Mouse (Mus musculus): ENCODE measurements at regions not wholly inside any gene's neighbourhood (a gene's known extent, or its start where the extent isn't known, plus 50 kb on each side); places are given as distances from the start of the nearest gene placed in this dataset.
"Not testable (repeated sequence)": the region's sequence is repeated elsewhere in the genome, so short reads cannot be mapped to it uniquely, and the experiment has no call there.

DNA sequence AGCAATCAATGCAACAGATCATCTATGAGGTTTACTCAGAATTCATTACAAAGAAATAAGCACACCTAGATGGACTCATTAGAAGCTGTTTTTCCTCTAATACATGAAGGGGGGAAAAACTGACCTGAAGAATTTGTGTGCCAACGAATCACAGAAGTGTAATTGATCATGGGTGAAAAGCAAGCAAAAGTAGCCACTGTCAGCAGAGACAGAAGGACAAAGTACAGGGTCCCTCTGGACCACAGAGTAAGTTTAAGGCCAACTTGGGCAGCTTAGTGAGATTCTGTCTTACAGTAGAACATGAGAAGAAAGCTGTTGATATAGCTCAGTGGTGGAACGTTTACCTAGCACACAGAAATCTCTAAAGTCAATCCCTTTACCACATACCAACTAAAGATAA is 523.7 kb downstream of the Synb start:
- no peak for ATAC-seq (ENCODE audit: low read depth)
- Histone ChIP-seq H3K4me1 (replicated peaks) (no peaks in the 10 kb centered on the region), H3K9ac (no peak overlapping the region), H3K4me2 (no peak overlapping the region), H3K4me3 (no peak overlapping the region), H3K36me3 (no peaks in the 10 kb centered on the region), H3K27me3 (no peaks in the 10 kb centered on the region), H3K27ac (replicated peaks) (no peak overlapping the region), H3K9me3 (no peaks in the 10 kb centered on the region)
- WGBS = 80% methylated on average over 2 of the region's 2 CpGs

DNA sequence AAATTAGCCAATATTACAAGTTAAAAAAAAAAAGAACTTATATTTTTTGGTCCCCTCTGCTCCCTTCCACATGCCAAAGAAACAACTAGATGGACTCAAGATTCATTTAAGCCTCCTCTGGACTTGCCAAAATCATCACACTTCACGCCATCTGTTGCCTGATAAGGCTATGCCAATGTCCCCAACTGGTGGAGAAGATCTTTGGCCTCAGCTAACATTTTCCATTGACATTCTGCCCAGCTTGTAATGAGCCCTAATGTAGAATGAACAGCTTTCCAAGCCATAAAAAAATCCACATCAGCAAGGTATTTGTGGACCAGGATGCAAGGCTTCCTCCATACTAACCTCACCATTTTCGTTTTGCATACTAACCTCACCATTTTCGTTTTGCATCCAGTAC is 531.2 kb downstream of the Synb start:
- no peak overlapping the region for H3K4me2 ChIP-seq
- no peaks in the 10 kb centered on the region for H3K36me3 ChIP-seq
- 73% methylated on average over 3 of the region's 3 CpGs for WGBS
- no peak for ATAC-seq (ENCODE audit: low read depth)
- H3K27ac ChIP-seq (replicated peaks) = no peak overlapping the region
- H3K9ac ChIP-seq = no peak overlapping the region
- no peaks in the 10 kb centered on the region for H3K9me3 ChIP-seq
- H3K4me1 ChIP-seq (replicated peaks) = no peaks in the 10 kb centered on the region
- no peaks in the 10 kb centered on the region for H3K27me3 ChIP-seq
- H3K4me3 ChIP-seq = no peak overlapping the region

DNA sequence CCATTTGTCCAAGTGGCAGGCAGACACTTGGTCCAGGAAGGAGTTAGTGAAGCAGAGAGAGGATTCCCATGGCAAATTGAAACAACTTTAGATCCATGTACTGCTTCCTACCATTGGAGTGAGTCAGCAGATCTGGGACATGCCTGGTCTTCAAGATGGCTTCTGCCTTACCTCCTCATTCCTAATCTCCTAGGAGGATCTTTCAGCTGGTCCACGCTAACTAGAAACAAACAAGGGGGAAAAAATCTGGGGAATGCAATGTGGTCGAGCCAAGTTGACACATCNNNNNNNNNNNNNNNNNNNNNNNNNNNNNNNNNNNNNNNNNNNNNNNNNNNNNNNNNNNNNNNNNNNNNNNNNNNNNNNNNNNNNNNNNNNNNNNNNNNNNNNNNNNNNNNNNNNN is 549.4 kb downstream of the Synb start:
- no peak for ATAC-seq (ENCODE audit: low read depth)
- Histone ChIP-seq H3K9me3 (no peaks in the 10 kb centered on the region), H3K9ac (no peak overlapping the region), H3K27me3 (no peaks in the 10 kb centered on the region), H3K4me1 (replicated peaks) (no peaks in the 10 kb centered on the region), H3K27ac (replicated peaks) (no peak overlapping the region), H3K36me3 (no peaks in the 10 kb centered on the region), H3K4me3 (no peak overlapping the region), H3K4me2 (no peak overlapping the region)
- 79% methylated on average over 2 of the region's 2 CpGs for WGBS

DNA sequence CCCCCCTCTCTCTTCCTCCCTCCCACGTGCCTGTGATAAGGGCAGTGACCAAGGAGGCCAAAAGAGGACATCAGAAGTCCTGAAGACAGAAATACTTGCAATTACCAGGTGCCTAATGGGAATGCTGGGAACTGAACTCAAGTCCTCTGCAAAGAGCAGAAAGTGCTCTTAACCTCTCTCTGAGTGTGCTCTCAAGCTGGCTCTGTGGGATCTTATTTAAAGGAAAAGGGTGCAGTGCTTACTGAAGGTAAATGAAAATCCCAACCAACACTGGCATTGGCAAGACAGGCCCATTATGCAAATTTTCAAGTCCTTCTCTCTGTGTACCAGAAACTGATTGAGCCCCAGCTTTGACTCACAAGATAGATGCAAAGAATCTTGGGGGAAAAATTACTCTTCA is 555.6 kb downstream of the Synb start:
- H3K9ac ChIP-seq = no peak overlapping the region
- no peaks in the 10 kb centered on the region for H3K4me1 ChIP-seq (replicated peaks)
- no peaks in the 10 kb centered on the region for H3K9me3 ChIP-seq
- no peaks in the 10 kb centered on the region for H3K27me3 ChIP-seq
- no peaks in the 10 kb centered on the region for H3K36me3 ChIP-seq
- no peak overlapping the region for H3K27ac ChIP-seq (replicated peaks)
- no CpG with 5 or more reads among the region's 1 CpGs for WGBS
- no peak for ATAC-seq (ENCODE audit: low read depth)
- no peak overlapping the region for H3K4me2 ChIP-seq
- H3K4me3 ChIP-seq = no peak overlapping the region

DNA sequence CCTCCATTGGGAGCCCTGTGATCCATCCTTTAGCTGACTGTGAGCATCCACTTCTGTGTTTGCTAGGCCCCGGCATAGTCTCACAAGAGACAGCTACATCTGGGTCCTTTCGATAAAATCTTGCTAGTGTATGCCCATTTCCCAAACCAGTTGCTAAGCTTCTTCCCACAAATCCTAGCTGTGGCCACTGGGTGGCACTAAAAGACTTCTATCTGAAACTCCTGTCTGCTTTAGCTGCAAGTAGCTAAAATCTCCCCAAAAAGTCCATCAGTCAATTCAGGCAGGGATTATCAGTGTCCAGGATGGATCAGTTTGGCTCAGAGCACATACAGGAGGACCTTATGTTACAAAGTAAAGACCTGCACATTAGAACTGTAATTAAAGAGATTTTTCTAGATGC is 558.3 kb downstream of the Synb start:
- ATAC-seq (ENCODE audit: low read depth); H3K27ac ChIP-seq (replicated peaks); H3K4me1 ChIP-seq (replicated peaks); H3K4me3 ChIP-seq; H3K4me2 ChIP-seq; H3K36me3 ChIP-seq; H3K9ac ChIP-seq; H3K9me3 ChIP-seq; H3K27me3 ChIP-seq: not testable (repeated sequence)
- WGBS = 51% methylated on average over 2 of the region's 2 CpGs

DNA sequence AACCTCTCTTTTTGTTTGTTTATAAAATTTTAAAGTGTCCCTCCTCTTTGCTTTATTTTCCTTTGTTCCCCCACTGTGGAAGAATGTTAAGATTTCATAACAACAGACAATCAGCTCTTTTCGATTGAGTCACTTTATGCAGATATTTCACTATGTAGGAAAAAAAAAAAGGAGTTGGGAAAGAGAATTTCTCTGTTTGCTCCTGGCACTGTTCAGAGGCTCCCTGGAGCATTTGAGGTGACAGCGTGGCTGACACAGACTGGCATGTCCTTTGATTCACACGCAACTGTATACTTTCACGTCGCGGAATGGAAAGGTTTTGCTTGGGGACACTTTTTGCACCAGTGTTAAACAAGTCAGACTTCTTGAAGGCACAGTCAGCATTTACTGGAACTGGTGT is 572.9 kb downstream of the Synb start:
- Histone ChIP-seq H3K27ac (replicated peaks) (no peak overlapping the region), H3K4me2 (no peak overlapping the region), H3K4me1 (replicated peaks) (no peaks in the 10 kb centered on the region), H3K9ac (no peak overlapping the region), H3K36me3 (no peaks in the 10 kb centered on the region), H3K4me3 (no peak overlapping the region), H3K27me3 (no peaks in the 10 kb centered on the region), H3K9me3 (no peaks in the 10 kb centered on the region)
- 69% methylated on average over 6 of the region's 6 CpGs for WGBS
- no peak for ATAC-seq (ENCODE audit: low read depth)

DNA sequence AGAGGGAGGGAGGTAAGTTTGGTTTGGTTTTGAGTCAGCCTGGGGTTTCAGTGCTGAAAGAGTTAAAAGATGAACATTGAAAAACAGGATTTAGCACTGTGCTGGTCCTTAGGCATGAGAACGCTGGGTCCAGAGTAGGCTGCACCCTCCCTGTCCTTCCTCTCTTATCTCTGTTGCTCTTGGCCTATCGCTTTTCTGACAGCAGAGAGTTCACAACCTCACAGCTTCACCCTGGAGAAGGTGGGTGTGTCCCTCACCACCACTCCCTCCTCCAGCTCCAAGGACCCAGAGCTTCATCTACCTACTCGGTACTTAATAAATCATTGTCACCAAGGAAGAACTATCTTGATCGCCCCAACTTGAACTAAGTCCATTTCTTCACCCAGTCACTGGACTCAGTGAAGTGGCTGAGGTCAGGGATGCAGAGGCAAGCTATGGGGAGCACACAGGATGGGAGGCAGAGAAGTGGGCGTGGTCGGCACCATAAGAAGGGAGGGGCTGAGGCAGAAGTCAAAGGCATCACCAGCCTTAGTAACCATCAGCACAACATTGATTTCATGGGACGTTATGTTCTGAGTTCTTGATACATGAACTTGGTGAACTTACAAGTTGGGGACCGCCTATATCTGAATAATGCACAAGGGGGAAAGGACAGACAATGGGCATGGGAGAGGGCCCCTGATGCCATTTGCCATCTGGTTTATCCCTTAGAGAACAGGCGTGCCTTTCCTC is 574.5 kb downstream of the Synb start:
- Histone ChIP-seq H3K4me3 (no peak overlapping the region), H3K4me1 (replicated peaks) (no peaks in the 10 kb centered on the region), H3K36me3 (no peaks in the 10 kb centered on the region), H3K27ac (replicated peaks) (no peak overlapping the region), H3K4me2 (no peak overlapping the region), H3K27me3 (no peaks in the 10 kb centered on the region), H3K9me3 (no peaks in the 10 kb centered on the region), H3K9ac (no peak overlapping the region)
- no peak for ATAC-seq (ENCODE audit: low read depth)
- WGBS = 82% methylated on average over 9 of the region's 9 CpGs

DNA sequence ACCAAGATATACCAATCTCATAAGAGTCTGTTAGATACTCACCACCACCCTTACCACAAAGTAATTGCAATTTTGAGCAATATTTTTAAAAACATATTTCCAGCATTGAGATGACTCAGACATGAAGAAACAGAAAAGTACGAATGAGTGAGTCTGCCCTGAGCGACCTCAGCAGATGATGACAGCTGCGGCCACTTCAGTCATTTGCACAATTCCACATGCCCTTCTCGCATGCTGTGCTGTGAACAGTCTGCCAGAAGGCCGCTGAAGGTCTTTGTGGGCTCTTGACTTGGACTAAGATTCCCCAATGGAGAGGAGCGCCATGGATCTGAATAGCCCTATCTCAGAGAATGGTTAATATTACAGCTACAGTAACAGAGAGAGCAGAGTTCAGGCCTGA is 575.3 kb downstream of the Synb start:
- no peak for ATAC-seq (ENCODE audit: low read depth)
- no peak overlapping the region for H3K27ac ChIP-seq (replicated peaks)
- H3K27me3 ChIP-seq = no peaks in the 10 kb centered on the region
- no peak overlapping the region for H3K9ac ChIP-seq
- 92% methylated on average over 6 of the region's 6 CpGs for WGBS
- no peak overlapping the region for H3K4me3 ChIP-seq
- no peaks in the 10 kb centered on the region for H3K36me3 ChIP-seq
- H3K4me2 ChIP-seq = no peak overlapping the region
- no peaks in the 10 kb centered on the region for H3K9me3 ChIP-seq
- H3K4me1 ChIP-seq (replicated peaks) = no peaks in the 10 kb centered on the region

Data from neural tube, embryonic 13.5 days (tissue).